Mouse (Mus musculus) lung, postnatal 0 days (tissue): ENCODE results near the gene Defb26.

Source experiments
- CTCF ChIP-seq: IDR thresholded peaks from 2 replicates; pipeline ENCODE4 v1.5.1; 2016; ENCODE audit warnings: antibody characterized with exemption, mild to moderate bottlenecking
- EP300 ChIP-seq: IDR thresholded peaks from 2 replicates; pipeline ENCODE4 v1.6.1; 2016; ENCODE audit warnings: antibody characterized with exemption, mild to moderate bottlenecking, control low read depth

GRCm38 (mm10) chr2:152498020-152498419 lies 13.5 kb downstream of the Defb26 start:
- TF ChIP-seq EP300 (no peak), CTCF (no peak)
